ENCODE assay signal across 7 mouse cellular contexts in genomic region chr5:110286446-110287083, GRCm38 (mm10). TPM values are rescaled to one million over a fixed set of nuclear protein-coding genes. Genes with fewer than 3 reads are reported as not detected.
DNase-seq lines count a peak whose midpoint lies in the region; ATAC-seq and TF ChIP-seq lines count a peak whose summit lies in the region.

No protein-coding gene starts in this region.

- 2% methylated on average over 22 of the region's 31 CpGs for WGBS in lung, postnatal 0 days
- WGBS in embryonic facial prominence, embryonic 14.5 days, result 1% methylated on average over 26 of the region's 31 CpGs
- WGBS in limb, embryonic 13.5 days, result 3% methylated on average over 31 of the region's 31 CpGs
- 2% methylated on average over 31 of the region's 31 CpGs for WGBS in stomach, embryonic 15.5 days

- DNase-seq in lung, postnatal 0 days (ENCODE audit: low spot score), result no peak
- DNase-seq in lung, postnatal 36 days, result no peak
- DNase-seq in embryonic facial prominence, embryonic 14.5 days (ENCODE audit: low spot score), result no peak
- no peak for DNase-seq in MN1 (ENCODE audit: low spot score)
- DNase-seq in gastrocnemius, postnatal 36 days, result no peak

- intact Hi-C loops in gastrocnemius, postnatal 36 days (cut with DNase I), result no loop called here

- H3K9me3 ChIP-seq in lung, postnatal 0 days (ENCODE audit: low read length), result no peaks in the 10 kb centered on the region
- no peaks in the 10 kb centered on the region for H3K9me3 ChIP-seq in embryonic facial prominence, embryonic 14.5 days (ENCODE audit: control insufficient read depth, low read length)
- H3K9me3 ChIP-seq in limb, embryonic 13.5 days, result no peaks in the 10 kb centered on the region
- no peaks in the 10 kb centered on the region for H3K9me3 ChIP-seq in stomach, embryonic 15.5 days

- no peak for TF ChIP-seq CTCF in lung, postnatal 0 days (IDR thresholded peaks at IDR 0.05)

- H3K27me3 ChIP-seq in lung, postnatal 0 days (replicated peaks; ENCODE audit: insufficient read depth, low read length), result no peaks in the 10 kb centered on the region
- H3K27me3 ChIP-seq in embryonic facial prominence, embryonic 14.5 days (replicated peaks; ENCODE audit: control insufficient read depth, insufficient read depth, low read length), result peaks cover 16% of the 10 kb centered on the region
- H3K27me3 ChIP-seq in limb, embryonic 13.5 days, result peaks cover 24% of the 10 kb centered on the region
- H3K27me3 ChIP-seq in stomach, embryonic 15.5 days (replicated peaks), result no peaks in the 10 kb centered on the region

- peak overlapping the region; percentile 98 for H3K4me2 ChIP-seq in lung, postnatal 0 days (replicated peaks; ENCODE audit: low read depth, low read length)
- H3K4me2 ChIP-seq in embryonic facial prominence, embryonic 14.5 days (ENCODE audit: low read depth, low read length), result peak overlapping the region; percentile 98
- peak overlapping the region; percentile 93 for H3K4me2 ChIP-seq in limb, embryonic 13.5 days (replicated peaks)
- H3K4me2 ChIP-seq in stomach, embryonic 15.5 days, result peak overlapping the region; percentile 98

- peak overlapping the region; percentile 68; the same call in 1 of the 2 replicates for H3K9ac ChIP-seq in lung, postnatal 0 days (replicated peaks; ENCODE audit: low read depth)
- H3K9ac ChIP-seq in embryonic facial prominence, embryonic 14.5 days (ENCODE audit: low read depth, low read length), result peak overlapping the region; percentile 88
- peak overlapping the region; percentile 86 for H3K9ac ChIP-seq in limb, embryonic 13.5 days
- peak overlapping the region; percentile 96 for H3K9ac ChIP-seq in stomach, embryonic 15.5 days

- TF ChIP-seq EP300 in lung, postnatal 0 days (IDR thresholded peaks at IDR 0.05), result no peak

- H3K27ac ChIP-seq in lung, postnatal 0 days (ENCODE audit: low read length), result no peak overlapping the region
- H3K27ac ChIP-seq in embryonic facial prominence, embryonic 14.5 days (replicated peaks; ENCODE audit: low read depth, low read length), result peak overlapping the region; percentile 76
- no peak overlapping the region; the same call in 1 of the 2 replicates for H3K27ac ChIP-seq in limb, embryonic 13.5 days
- peak overlapping the region; percentile 69; the same call in 1 of the 2 replicates for H3K27ac ChIP-seq in stomach, embryonic 15.5 days

- peaks cover 10% of the 10 kb centered on the region; the same call in 1 of the 2 replicates for H3K4me1 ChIP-seq in lung, postnatal 0 days (ENCODE audit: insufficient read depth, low read depth, low read length)
- no peaks in the 10 kb centered on the region for H3K4me1 ChIP-seq in embryonic facial prominence, embryonic 14.5 days (ENCODE audit: control insufficient read depth, insufficient read depth, low read length)
- H3K4me1 ChIP-seq in limb, embryonic 13.5 days, result peaks cover 18% of the 10 kb centered on the region
- peaks cover 6% of the 10 kb centered on the region; the same call in 1 of the 2 replicates for H3K4me1 ChIP-seq in stomach, embryonic 15.5 days

- no peaks in the 10 kb centered on the region for H3K36me3 ChIP-seq in lung, postnatal 0 days (ENCODE audit: insufficient read depth, low read length)
- peaks cover 24% of the 10 kb centered on the region for H3K36me3 ChIP-seq in embryonic facial prominence, embryonic 14.5 days (ENCODE audit: control insufficient read depth, insufficient read depth, low read length)
- H3K36me3 ChIP-seq in limb, embryonic 13.5 days, result peaks cover 26% of the 10 kb centered on the region
- H3K36me3 ChIP-seq in stomach, embryonic 15.5 days, result no peaks in the 10 kb centered on the region

- peak overlapping the region; percentile 62 for H3K4me3 ChIP-seq in lung, postnatal 0 days (ENCODE audit: low read depth, low read length)
- peak overlapping the region; percentile 78 for H3K4me3 ChIP-seq in embryonic facial prominence, embryonic 14.5 days (ENCODE audit: low read depth, low read length)
- peak overlapping the region; percentile 83 for H3K4me3 ChIP-seq in limb, embryonic 13.5 days
- H3K4me3 ChIP-seq in stomach, embryonic 15.5 days (replicated peaks), result peak overlapping the region; percentile 81

- ATAC-seq in lung, postnatal 0 days, result peak; percentile 40
- peak; percentile 77 for ATAC-seq in embryonic facial prominence, embryonic 14.5 days (ENCODE audit: low read depth)
- ATAC-seq in limb, embryonic 13.5 days (ENCODE audit: low FRiP score, low read depth), result peak; percentile 81
- peak; percentile 72 for ATAC-seq in stomach, embryonic 15.5 days (ENCODE audit: insufficient read depth, low FRiP score, low read depth)

RNA-seq across cellular contexts. Expression of gene Pole, which starts 0.5 kb away (rescaled TPM):
- polyA plus RNA-seq in lung, postnatal 0 days (2015; fragmentation: Nextera tagmentation; extraction: Ambion mirVana), result 2.2 and 2.4 TPM in 2 replicates
- 20.5 and 24.5 TPM in 2 replicates for polyA plus RNA-seq in embryonic facial prominence, embryonic 14.5 days (2014; fragmentation: Nextera tagmentation; extraction: Ambion mirVana)
- polyA plus RNA-seq in limb, embryonic 13.5 days (2015; fragmentation: Nextera tagmentation; extraction: Ambion mirVana), result 31.5 and 32.8 TPM in 2 replicates
- 24.0 and 28.8 TPM in 2 replicates for polyA plus RNA-seq in stomach, embryonic 15.5 days (2015; fragmentation: Nextera tagmentation; extraction: Ambion mirVana)
- 1 to 10 TPM in 1 of 2 experiments, under 1 TPM in 1; 0.84 to 2.7 TPM for total RNA-seq in gastrocnemius, postnatal 36 days (2021)

RNA-seq across cellular contexts. Expression of gene Pxmp2, which starts 0.6 kb away (rescaled TPM):
- polyA plus RNA-seq in lung, postnatal 0 days (2015; fragmentation: Nextera tagmentation; extraction: Ambion mirVana), result 12.8 and 14.4 TPM in 2 replicates
- 5.2 and 6.7 TPM in 2 replicates for polyA plus RNA-seq in embryonic facial prominence, embryonic 14.5 days (2014; fragmentation: Nextera tagmentation; extraction: Ambion mirVana)
- 8.0 and 9.7 TPM in 2 replicates for polyA plus RNA-seq in limb, embryonic 13.5 days (2015; fragmentation: Nextera tagmentation; extraction: Ambion mirVana)
- polyA plus RNA-seq in stomach, embryonic 15.5 days (2015; fragmentation: Nextera tagmentation; extraction: Ambion mirVana), result 10.5 and 11.1 TPM in 2 replicates
- 10 to 100 TPM; 31.8 to 48.6 TPM for total RNA-seq in gastrocnemius, postnatal 36 days (2021)

RNA-seq across cellular contexts. Expression of gene Pgam5, which starts 16.9 kb away (rescaled TPM):
- polyA plus RNA-seq in lung, postnatal 0 days (2015; fragmentation: Nextera tagmentation; extraction: Ambion mirVana), result 32.0 and 33.6 TPM in 2 replicates
- 57.5 and 68.9 TPM in 2 replicates for polyA plus RNA-seq in embryonic facial prominence, embryonic 14.5 days (2014; fragmentation: Nextera tagmentation; extraction: Ambion mirVana)
- polyA plus RNA-seq in limb, embryonic 13.5 days (2015; fragmentation: Nextera tagmentation; extraction: Ambion mirVana), result 79.0 and 79.1 TPM in 2 replicates
- 50.2 and 55.4 TPM in 2 replicates for polyA plus RNA-seq in stomach, embryonic 15.5 days (2015; fragmentation: Nextera tagmentation; extraction: Ambion mirVana)
- total RNA-seq in gastrocnemius, postnatal 36 days (2021), result 10 to 100 TPM; 23.1 to 27.3 TPM

RNA-seq across cellular contexts. Expression of gene Ankle2, which starts 55.8 kb away (rescaled TPM):
- 15.5 and 18.0 TPM in 2 replicates for polyA plus RNA-seq in lung, postnatal 0 days (2015; fragmentation: Nextera tagmentation; extraction: Ambion mirVana)
- polyA plus RNA-seq in embryonic facial prominence, embryonic 14.5 days (2014; fragmentation: Nextera tagmentation; extraction: Ambion mirVana), result 26.5 and 29.1 TPM in 2 replicates
- 28.7 and 34.1 TPM in 2 replicates for polyA plus RNA-seq in limb, embryonic 13.5 days (2015; fragmentation: Nextera tagmentation; extraction: Ambion mirVana)
- polyA plus RNA-seq in stomach, embryonic 15.5 days (2015; fragmentation: Nextera tagmentation; extraction: Ambion mirVana), result 23.8 and 24.8 TPM in 2 replicates
- total RNA-seq in gastrocnemius, postnatal 36 days (2021), result 10 to 100 TPM; 22.3 to 24.8 TPM

RNA-seq across cellular contexts. Expression of gene P2rx2, which starts 56.4 kb away (rescaled TPM):
- 3.5 and 3.8 TPM in 2 replicates for polyA plus RNA-seq in lung, postnatal 0 days (2015; fragmentation: Nextera tagmentation; extraction: Ambion mirVana)
- 2.3 and 2.4 TPM in 2 replicates for polyA plus RNA-seq in embryonic facial prominence, embryonic 14.5 days (2014; fragmentation: Nextera tagmentation; extraction: Ambion mirVana)
- polyA plus RNA-seq in limb, embryonic 13.5 days (2015; fragmentation: Nextera tagmentation; extraction: Ambion mirVana), result 0.92 TPM in 2 replicates
- polyA plus RNA-seq in stomach, embryonic 15.5 days (2015; fragmentation: Nextera tagmentation; extraction: Ambion mirVana), result 0.70 and 0.73 TPM in 2 replicates
- not detected for total RNA-seq in gastrocnemius, postnatal 36 days (2021)

Comparison
In these comparisons a context has a peak if more than half of its experiments do, and no peak if none do; other contexts are left out.
1. H3K27ac ChIP-seq: peak in embryonic facial prominence, embryonic 14.5 days (single experiment) and stomach, embryonic 15.5 days (single experiment); none in lung, postnatal 0 days (single experiment) and limb, embryonic 13.5 days (single experiment).
2. Peak in every context shown above with its lines, with median percentiles within 50 percentile points of each other: ATAC-seq, H3K4me2 ChIP-seq, H3K4me3 ChIP-seq and H3K9ac ChIP-seq.